Mouse (Mus musculus): ENCODE measurements around the gene Kif14. TPM values are rescaled to one million over a fixed set of nuclear protein-coding genes. Genes with fewer than 3 reads are reported as not detected.
"Not testable (repeated sequence)": the region's sequence is repeated elsewhere in the genome, so short reads cannot be mapped to it uniquely, and the experiment has no call there.

Gene Kif14
- polyA plus RNA-seq, 1 experiment from 2014 or later, result 6.4 TPM

GRCm38 (mm10) chr1:136499317-136499716 is 33.2 kb downstream of the Kif14 start:
- WGBS, result 87% methylated on average over 13 of the region's 13 CpGs
- Histone ChIP-seq H3K27me3 (no peaks in the 10 kb centered on the region), H3K4me2 (no peak overlapping the region), H3K9me3 (no peaks in the 10 kb centered on the region), H3K36me3 (peaks cover 60% of the 10 kb centered on the region), H3K9ac (no peak overlapping the region), H3K4me1 (no peaks in the 10 kb centered on the region), H3K27ac (no peak overlapping the region), H3K4me3 (no peak overlapping the region)
- no peak for ATAC-seq (ENCODE audit: borderline replicate concordance, extremely low read depth, low FRiP score, low TSS enrichment)

DNA sequence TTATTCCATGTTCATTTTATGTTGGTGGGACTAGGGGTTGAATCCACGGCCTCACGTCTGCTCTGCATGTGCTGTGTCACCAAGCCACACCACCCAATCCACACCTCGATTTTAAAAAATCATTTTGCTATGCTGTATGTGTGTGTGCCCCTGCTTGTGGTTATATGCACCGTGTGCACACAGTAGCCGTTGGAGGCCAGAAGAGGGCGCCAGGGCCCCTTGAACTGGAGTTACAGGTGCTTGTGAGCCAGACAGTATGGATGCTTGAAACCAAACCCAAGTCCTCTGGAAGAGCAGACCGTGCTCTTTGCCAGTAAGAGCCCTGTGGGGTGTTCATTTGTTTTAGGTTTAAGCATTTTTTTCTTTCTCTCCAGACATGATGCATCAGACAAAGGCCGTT is 36.8 kb downstream of the Kif14 start:
- no peaks in the 10 kb centered on the region for H3K9me3 ChIP-seq
- ATAC-seq (ENCODE audit: borderline replicate concordance, extremely low read depth, low FRiP score, low TSS enrichment), result no peak
- H3K27me3 ChIP-seq, result no peaks in the 10 kb centered on the region
- H3K9ac ChIP-seq, result no peak overlapping the region
- no peak overlapping the region for H3K4me3 ChIP-seq
- no peak overlapping the region for H3K4me2 ChIP-seq
- 98% methylated on average over 8 of the region's 8 CpGs for WGBS
- H3K4me1 ChIP-seq, result no peaks in the 10 kb centered on the region
- peaks cover 39% of the 10 kb centered on the region for H3K36me3 ChIP-seq
- H3K27ac ChIP-seq, result no peak overlapping the region

DNA sequence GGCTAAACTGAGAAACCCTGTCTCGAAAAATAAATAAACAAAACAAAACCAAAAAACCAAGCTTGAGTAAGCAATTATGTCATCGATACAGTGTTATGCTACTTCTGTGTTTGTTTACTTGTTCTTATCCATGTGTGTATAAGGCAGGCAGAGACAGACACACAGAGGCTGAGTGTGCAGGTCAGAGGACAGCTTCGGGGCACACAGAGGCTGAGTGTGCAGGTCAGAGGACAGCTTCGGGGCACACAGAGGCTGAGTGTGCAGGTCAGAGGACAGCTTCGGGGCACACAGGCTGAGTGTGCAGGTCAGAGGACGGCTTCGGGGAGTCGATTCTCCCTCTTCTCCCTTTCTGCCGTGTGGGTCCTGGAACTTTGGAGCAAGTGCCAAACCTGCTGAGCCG is 40.1 kb downstream of the Kif14 start:
- H3K36me3 ChIP-seq, result peaks cover 34% of the 10 kb centered on the region
- 50% methylated on average over 10 of the region's 10 CpGs for WGBS
- H3K27ac ChIP-seq; H3K9me3 ChIP-seq; H3K27me3 ChIP-seq; H3K4me2 ChIP-seq; ATAC-seq (ENCODE audit: borderline replicate concordance, extremely low read depth, low FRiP score, low TSS enrichment); H3K4me1 ChIP-seq; H3K9ac ChIP-seq; H3K4me3 ChIP-seq: not testable (repeated sequence)

GRCm38 (mm10) chr1:136512317-136512716 is 46.2 kb downstream of the Kif14 start:
- Histone ChIP-seq H3K4me1 (no peaks in the 10 kb centered on the region), H3K36me3 (peaks cover 27% of the 10 kb centered on the region), H3K9me3 (no peaks in the 10 kb centered on the region), H3K27me3 (no peaks in the 10 kb centered on the region), H3K4me3 (no peak overlapping the region), H3K4me2 (no peak overlapping the region), H3K27ac (no peak overlapping the region), H3K9ac (no peak overlapping the region)
- ATAC-seq (ENCODE audit: borderline replicate concordance, extremely low read depth, low FRiP score, low TSS enrichment), result no peak
- 37% methylated on average over 6 of the region's 6 CpGs for WGBS

DNA sequence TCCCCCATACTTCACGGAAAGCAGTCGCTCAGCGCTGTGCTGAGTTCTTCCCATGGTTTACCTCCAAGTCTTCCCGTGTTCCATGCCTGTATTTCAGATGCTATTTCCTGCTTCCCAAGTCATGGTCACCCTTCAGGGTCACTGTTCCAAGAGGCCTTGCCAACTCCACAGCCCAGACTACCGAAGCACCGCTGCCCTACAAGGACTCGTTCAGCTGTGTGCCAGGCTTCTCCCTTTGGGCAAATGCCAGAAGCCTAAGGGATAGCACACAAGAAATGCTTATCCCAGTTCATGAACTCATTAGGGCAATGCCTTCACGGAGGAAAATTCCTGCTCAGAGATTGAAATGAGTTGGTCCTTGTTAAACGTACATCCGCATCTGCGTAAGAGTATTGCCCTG is 47.0 kb downstream of the Kif14 start:
- Histone ChIP-seq H3K4me1 (no peaks in the 10 kb centered on the region), H3K27me3 (no peaks in the 10 kb centered on the region), H3K9ac (no peak overlapping the region), H3K27ac (no peak overlapping the region), H3K4me2 (no peak overlapping the region), H3K9me3 (no peaks in the 10 kb centered on the region), H3K4me3 (no peak overlapping the region), H3K36me3 (peaks cover 19% of the 10 kb centered on the region)
- ATAC-seq (ENCODE audit: borderline replicate concordance, extremely low read depth, low FRiP score, low TSS enrichment), result no peak
- 81% methylated on average over 11 of the region's 11 CpGs for WGBS

DNA sequence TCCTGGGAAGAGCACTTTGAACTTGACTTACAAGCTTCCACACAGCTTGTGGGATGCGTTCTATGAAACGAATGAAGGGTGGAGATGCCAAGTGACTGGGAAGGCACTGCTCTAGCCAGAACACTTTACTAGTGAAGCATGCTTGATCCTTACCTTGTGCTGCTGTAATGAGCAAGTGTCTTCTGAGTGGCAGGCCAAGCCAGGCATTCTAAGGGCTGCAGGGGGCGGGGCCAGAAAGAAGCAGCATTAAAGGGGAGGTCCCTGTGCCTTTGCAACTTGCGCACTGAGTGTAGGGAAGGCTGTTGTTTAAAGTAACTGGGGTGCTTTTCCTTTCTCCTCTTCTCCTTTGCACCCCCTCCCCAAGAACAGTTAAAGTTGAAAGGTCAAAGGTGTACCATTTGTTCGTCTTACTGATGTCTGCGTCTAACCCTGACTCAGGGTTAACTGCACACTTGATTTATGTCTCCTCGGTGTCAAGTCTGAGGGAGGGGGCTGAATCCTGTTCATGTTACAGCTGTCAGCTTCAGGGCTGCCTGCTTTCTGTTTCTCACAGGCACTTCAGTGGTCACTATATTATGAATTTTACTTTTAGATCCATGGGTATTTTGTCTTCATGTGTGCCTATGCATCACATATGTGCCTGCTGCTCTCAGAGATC is 52.7 kb downstream of the Kif14 start:
- ATAC-seq (ENCODE audit: borderline replicate concordance, extremely low read depth, low FRiP score, low TSS enrichment), result no peak
- 32% methylated on average over 7 of the region's 7 CpGs for WGBS
- no peak overlapping the region for H3K27ac ChIP-seq
- no peaks in the 10 kb centered on the region for H3K9me3 ChIP-seq
- no peaks in the 10 kb centered on the region for H3K27me3 ChIP-seq
- no peaks in the 10 kb centered on the region for H3K4me1 ChIP-seq
- no peak overlapping the region for H3K9ac ChIP-seq
- no peak overlapping the region for H3K4me2 ChIP-seq
- H3K4me3 ChIP-seq, result no peak overlapping the region
- peaks cover 33% of the 10 kb centered on the region for H3K36me3 ChIP-seq

- Histone ChIP-seq H3K9me3 (no peaks in the 10 kb centered on the region), H3K4me2 (no peak overlapping the region), H3K4me3 (no peak overlapping the region), H3K27ac (no peak overlapping the region), H3K9ac (no peak overlapping the region), H3K36me3 (peaks cover 29% of the 10 kb centered on the region), H3K4me1 (no peaks in the 10 kb centered on the region), H3K27me3 (no peaks in the 10 kb centered on the region)
- WGBS, result 71% methylated on average over 11 of the region's 11 CpGs
- ATAC-seq (ENCODE audit: borderline replicate concordance, extremely low read depth, low FRiP score, low TSS enrichment), result no peak
Measured at GRCm38 (mm10) chr1:136521363-136521937, 55.3 kb downstream of the Kif14 start.

DNA sequence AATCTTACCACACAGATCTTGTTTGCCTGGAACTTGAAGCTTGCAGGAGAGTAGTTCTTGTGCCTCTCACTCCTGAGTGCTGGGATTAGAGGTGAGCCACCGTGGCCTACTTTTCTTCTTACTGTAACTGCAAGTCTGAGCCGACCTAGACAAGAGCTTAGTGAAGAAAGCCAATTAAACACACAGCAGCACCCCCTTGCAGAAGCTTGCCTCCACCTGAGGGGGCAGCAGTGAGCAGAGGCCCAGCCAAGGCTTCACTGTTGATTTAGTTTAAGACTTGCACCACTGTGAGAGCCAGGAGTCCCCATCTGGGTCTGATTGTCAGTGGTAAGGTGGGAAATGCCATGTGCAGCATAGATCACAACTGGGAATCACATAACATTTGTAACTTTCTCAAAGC is 58.8 kb downstream of the Kif14 start:
- Histone ChIP-seq H3K9ac (no peak overlapping the region), H3K9me3 (no peaks in the 10 kb centered on the region), H3K36me3 (peaks cover 39% of the 10 kb centered on the region), H3K4me2 (no peak overlapping the region), H3K4me3 (no peak overlapping the region), H3K4me1 (no peaks in the 10 kb centered on the region), H3K27me3 (no peaks in the 10 kb centered on the region), H3K27ac (peak overlapping the region; percentile 86)
- ATAC-seq (ENCODE audit: borderline replicate concordance, extremely low read depth, low FRiP score, low TSS enrichment), result peak; percentile 17; the same call in 1 of the 2 replicates
- WGBS, result 29% methylated on average over 2 of the region's 2 CpGs

DNA sequence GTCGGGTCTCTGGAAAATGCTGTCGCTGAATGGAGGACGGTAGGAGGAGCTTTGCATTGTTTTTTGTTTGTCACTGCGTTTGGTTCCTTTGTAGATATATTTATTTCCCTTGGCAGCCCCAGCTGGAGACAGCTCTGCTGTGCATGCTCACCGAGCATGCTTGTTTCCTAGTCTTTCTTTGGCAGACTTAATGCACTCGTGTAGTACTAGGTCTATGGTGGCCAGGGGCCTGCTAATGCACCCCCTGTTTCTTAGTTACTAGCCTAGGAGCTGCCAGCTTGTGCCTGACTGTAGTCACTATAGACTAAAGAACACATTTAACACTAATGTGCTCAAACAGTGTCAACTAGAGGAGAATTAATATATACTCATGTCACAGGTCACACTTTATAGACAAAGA is 59.7 kb downstream of the Kif14 start:
- Histone ChIP-seq H3K27ac (peak overlapping the region; percentile 86), H3K9me3 (no peaks in the 10 kb centered on the region), H3K36me3 (peaks cover 42% of the 10 kb centered on the region), H3K4me1 (no peaks in the 10 kb centered on the region), H3K4me2 (no peak overlapping the region), H3K27me3 (no peaks in the 10 kb centered on the region), H3K9ac (peak overlapping the region; percentile 6; the same call in 1 of the 2 replicates), H3K4me3 (no peak overlapping the region)
- ATAC-seq (ENCODE audit: borderline replicate concordance, extremely low read depth, low FRiP score, low TSS enrichment), result no peak
- WGBS, result 52% methylated on average over 6 of the region's 6 CpGs

- Histone ChIP-seq H3K4me1 (no peaks in the 10 kb centered on the region), H3K36me3 (peaks cover 37% of the 10 kb centered on the region), H3K9ac (no peak overlapping the region), H3K27me3 (no peaks in the 10 kb centered on the region), H3K9me3 (no peaks in the 10 kb centered on the region), H3K27ac (peak overlapping the region; percentile 20; the same call in 1 of the 2 replicates), H3K4me2 (no peak overlapping the region), H3K4me3 (no peak overlapping the region)
- 81% methylated on average over 16 of the region's 16 CpGs for WGBS
- no peak; the same call in 1 of the 2 replicates for ATAC-seq (ENCODE audit: borderline replicate concordance, extremely low read depth, low FRiP score, low TSS enrichment)
Measured at GRCm38 (mm10) chr1:136527163-136527562, 61.0 kb downstream of the Kif14 start.

- no peak for ATAC-seq (ENCODE audit: borderline replicate concordance, extremely low read depth, low FRiP score, low TSS enrichment)
- Histone ChIP-seq H3K36me3 (peaks cover 22% of the 10 kb centered on the region), H3K4me2 (no peak overlapping the region), H3K9me3 (no peaks in the 10 kb centered on the region), H3K9ac (no peak overlapping the region), H3K4me1 (no peaks in the 10 kb centered on the region), H3K27me3 (no peaks in the 10 kb centered on the region), H3K27ac (no peak overlapping the region), H3K4me3 (no peak overlapping the region)
- 86% methylated on average over 3 of the region's 3 CpGs for WGBS
Measured at GRCm38 (mm10) chr1:136532556-136532955, 66.4 kb downstream of the Kif14 start.

DNA sequence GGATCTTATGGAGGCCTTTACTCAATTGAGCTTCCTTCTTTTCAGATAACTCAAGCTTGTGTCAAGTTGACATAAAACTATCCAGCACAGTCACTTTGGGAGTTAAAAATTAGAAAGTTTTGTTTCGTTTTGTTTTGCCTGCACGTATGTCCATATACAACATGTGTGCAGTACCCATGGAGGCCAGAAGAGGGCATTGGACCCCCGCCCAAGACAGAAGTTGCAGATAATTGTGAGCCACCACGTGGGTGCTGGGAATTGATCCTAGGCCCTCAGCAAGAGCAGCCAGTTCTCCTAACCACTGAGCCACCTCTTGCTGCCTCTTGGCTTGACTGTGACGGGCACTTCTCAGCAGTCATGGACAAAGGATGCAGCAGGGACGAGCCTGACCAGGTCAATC is 70.8 kb downstream of the Kif14 start:
- no peak overlapping the region for H3K9ac ChIP-seq
- no peaks in the 10 kb centered on the region for H3K27me3 ChIP-seq
- peaks cover 21% of the 10 kb centered on the region for H3K4me1 ChIP-seq
- no peaks in the 10 kb centered on the region for H3K9me3 ChIP-seq
- H3K36me3 ChIP-seq, result no peaks in the 10 kb centered on the region
- 88% methylated on average over 6 of the region's 6 CpGs for WGBS
- no peak overlapping the region for H3K27ac ChIP-seq
- H3K4me3 ChIP-seq, result no peak overlapping the region
- H3K4me2 ChIP-seq, result no peak overlapping the region
- ATAC-seq (ENCODE audit: borderline replicate concordance, extremely low read depth, low FRiP score, low TSS enrichment), result no peak

Data from lung, embryonic 15.5 days (tissue).